Mouse (Mus musculus) brain, embryonic 18.5 days (tissue): ENCODE data around the gene Col17a1.

Source experiments
- DNase-seq: peaks from one replicate; pipeline ENCODE4 v3.0.0-alpha.2; 2012; ENCODE audit warnings: low read depth, low spot score

Gene Col17a1

DNA sequence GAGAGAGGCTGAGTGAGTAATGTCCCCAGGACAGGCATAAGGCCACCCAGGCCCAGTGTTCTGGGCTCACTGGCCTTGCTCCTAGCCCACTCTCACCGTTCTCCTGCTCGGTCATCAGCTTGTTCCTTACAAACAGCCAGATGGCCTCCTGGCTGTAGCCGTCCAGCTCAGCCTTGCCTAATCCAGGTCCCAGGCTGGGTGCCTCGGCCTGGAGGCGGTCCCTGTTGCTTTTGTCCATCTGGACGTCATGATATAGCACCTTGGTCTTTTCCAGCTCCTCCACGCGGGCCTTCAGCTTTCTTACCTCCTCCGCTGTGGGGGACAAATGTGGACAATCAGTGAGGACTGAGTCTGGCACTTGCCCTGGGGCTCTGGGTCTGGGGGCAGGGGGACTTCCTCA lies 23.5 kb downstream of the Col17a1 start:
- DNase-seq: no peak

DNA sequence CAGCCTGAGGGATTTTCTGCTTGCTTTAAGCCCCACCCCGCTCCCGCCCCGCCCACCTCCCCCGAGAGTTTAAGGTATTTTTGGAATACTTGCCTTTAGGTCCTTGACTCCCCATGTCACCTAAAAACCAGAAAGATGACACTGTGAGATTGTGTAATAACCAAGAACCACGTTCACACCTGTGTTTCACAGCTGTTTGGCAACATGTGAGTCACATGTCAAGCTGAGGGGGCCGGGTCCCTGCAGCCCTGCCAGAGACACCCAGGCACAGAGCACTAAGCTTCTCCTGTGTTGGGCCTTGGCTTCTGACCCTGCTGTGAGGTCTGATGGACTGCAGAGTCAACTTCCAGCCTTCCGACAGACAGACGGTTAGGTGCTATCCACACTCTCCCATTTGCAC lies 24.3 kb downstream of the Col17a1 start:
- no peak for DNase-seq

DNA sequence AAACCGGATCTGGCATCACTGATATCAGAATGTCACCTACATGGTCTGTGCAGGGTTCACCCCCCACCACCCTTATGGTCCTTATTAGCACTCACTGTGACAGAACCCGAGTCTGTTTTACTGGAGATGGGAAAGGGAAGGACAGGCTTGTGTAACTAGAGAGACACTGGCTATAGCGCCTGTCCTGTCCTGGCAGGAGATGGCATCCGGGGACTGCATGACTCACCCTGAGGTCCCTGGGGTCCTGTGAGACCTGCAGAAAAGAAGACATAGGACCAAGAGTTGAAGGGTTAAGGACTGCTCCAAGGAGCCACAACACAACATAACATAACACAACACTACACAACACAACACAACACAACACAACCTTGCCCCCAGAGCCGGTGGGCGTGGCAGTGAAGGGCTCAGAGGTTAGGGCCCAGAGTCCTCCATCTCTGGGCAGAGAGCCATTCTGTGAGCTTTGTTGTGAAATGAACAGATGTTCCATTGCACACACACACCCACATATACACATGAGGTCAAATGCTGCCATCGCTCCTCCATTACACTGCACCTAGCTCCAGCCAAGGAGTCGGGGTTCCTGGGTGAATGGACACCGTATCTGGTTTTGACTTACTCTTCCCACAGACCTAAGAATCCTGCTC lies 32.0 kb downstream of the Col17a1 start:
- no peak for DNase-seq

- DNase-seq: peak; percentile 24
Measured at GRCm38 (mm10) chr19:47658914-47659535, 32.9 kb downstream of the Col17a1 start.

DNA sequence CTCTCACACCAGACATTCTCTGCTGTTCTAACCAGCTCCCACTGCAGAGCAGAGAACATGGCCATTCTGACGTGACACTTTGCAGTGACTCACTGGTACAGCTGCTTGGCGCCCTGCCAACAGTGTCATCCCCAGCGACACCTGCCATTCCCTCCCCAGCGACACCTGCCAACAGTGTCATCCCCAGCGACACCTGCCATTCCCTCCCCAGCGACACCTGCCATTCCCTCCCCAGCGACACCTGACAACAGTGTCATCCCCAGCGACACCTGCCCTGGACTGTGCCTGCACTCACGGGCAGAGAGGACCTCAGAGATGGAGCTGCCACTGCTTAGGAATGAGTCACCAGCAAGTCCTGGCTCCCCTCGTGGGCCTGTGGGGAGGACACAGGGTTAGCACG lies 37.0 kb downstream of the Col17a1 start:
- no peak for DNase-seq

DNA sequence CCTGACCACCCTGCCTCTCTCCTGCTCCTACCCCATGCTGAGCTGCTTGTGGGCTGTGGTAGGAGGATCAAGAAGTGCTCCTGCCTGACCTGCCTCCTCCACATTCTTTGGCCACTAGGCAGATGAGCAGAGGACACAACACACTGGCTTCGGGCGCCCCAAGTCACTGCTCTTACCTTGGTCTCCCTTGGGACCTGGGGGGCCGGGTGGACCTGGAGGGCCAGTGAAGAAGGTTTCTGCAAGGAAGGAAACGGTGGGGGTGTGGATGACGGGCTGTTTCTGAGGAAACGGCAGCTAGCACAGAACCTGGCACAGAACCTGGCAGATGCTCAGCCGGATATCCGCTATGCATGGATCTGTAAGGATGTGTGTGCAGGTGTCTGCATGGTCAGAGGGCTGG lies 38.7 kb downstream of the Col17a1 start:
- no peak for DNase-seq

DNA sequence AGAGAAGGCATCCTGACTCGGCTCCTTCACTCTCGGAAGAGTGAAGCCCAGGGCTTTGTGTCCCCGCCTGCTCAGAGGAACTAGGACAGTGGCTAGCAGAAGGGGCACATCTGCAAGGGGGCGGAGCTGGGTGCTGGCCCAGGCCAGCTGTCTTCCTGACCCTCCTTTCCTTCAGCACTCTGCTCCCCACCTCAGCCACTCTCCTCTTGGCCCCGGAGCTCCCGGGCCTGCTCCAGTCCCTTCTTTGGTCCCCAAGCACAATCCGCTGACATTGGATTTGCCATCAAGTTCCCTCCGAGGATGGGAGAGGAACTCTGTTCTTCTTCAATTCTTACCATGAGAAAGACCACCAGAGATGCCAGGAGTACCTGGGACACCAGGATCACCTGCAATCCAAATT lies 39.6 kb downstream of the Col17a1 start:
- no peak for DNase-seq

- DNase-seq: no peak
Measured at GRCm38 (mm10) chr19:47651160-47651480, 40.8 kb downstream of the Col17a1 start.

GRCm38 (mm10) chr19:47650366-47651159 lies 41.3 kb downstream of the Col17a1 start:
- DNase-seq: no peak

- DNase-seq: no peak
Measured at GRCm38 (mm10) chr19:47649071-47649470, 42.8 kb downstream of the Col17a1 start.

GRCm38 (mm10) chr19:47646508-47647120 lies 45.3 kb downstream of the Col17a1 start:
- no peak for DNase-seq

DNA sequence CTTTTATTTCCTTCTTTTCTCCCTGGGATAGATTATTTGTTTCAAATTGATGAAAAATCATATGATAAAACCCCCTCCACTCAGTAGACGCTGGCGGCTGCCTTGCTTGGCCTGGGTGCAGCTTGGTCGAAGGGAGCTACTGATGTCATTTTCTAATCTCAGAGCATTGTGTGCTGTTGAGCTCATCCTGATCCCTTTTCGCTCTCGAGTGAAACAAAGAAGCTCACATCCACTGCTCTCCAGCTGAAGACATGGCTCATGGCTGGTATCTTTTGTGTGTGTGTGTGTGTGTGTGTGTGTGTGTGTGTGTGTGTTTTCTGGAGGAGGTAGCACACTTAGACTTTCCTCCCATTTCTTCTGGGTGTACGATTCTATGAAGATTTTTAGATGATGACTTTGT lies 46.3 kb downstream of the Col17a1 start:
- no peak for DNase-seq

DNA sequence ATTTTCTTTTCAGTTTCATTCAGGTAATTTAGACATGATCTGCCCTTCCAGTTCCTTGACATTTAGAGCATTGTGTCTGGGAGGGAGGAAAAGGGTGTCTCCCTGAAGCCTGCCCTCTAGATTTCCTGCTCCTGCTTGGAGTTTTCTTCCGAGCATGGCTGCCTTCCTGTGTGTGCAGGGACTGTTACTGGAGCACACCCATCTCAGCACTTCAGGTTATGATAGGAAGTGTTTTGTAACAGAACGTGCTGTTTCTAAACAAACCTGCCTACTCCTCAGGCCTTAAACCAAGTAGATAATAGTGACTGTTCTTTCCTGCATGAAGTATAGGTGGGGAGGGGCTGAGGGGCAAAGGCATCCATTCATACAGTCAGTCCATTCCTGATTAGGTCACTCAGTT lies 48.0 kb downstream of the Col17a1 start:
- DNase-seq: no peak

GRCm38 (mm10) chr19:47635380-47635779 lies 56.5 kb downstream of the Col17a1 start:
- DNase-seq: no peak

GRCm38 (mm10) chr19:47631799-47632198 lies 60.1 kb downstream of the Col17a1 start:
- DNase-seq: no peak

- DNase-seq: no peak
Measured at GRCm38 (mm10) chr19:47630381-47630780, 61.5 kb downstream of the Col17a1 start.

DNA sequence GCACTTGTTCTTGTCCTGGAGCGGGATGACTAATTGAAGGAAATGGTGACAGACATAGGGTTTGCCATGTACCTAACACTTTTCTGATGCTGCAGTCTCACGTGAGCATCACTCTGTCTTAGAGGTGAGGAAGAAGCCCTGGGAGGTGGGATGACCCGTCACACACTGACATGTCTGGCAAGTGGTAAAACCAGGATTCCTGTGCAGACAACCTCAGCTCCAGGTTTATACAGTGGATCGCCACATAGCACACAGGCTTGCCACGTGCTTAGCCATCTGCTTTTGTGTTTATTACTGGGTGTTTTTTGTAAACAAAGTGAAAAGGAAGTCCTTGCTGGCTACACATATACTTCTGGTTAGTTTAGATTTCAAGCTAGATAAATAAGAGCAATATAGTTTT lies 62.8 kb downstream of the Col17a1 start:
- DNase-seq: no peak

- DNase-seq: no peak
Measured at GRCm38 (mm10) chr19:47627450-47627849, 64.4 kb downstream of the Col17a1 start.

DNA sequence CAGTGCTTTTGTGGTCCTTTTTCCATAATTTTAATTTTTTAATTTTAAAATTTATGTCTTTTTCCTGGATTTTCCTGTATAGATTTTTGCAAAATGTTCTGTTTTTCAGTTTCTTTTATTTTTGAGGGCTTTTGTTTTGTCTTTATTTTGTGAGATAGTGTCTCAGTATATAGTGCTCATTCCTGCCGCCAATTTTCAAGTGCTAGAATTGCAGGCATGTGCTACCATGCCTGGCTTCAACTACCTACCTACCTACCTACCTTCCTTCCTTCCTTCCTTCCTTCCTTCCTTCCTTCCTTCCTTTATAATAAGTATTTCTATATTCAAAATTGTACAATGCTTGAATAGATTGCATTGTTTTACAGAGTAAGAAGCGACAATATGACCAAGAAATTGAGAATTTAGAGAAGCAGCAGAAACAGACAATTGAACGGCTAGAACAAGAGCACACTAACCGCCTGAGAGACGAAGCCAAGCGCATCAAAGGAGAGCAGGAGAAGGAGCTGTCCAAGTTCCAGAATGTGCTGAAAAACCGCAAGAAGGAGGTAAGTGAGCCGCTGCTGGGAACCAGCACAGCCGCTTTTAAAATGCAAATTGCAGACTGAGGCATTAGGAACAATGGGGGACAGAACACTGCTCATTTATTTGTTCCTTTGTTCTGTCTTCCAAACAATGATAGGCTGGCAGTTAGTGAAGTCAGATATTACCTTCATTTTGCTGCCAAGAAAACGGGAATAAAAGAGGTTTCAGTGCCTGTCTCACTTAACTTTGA lies 66.8 kb downstream of the Col17a1 start:
- DNase-seq: peak; percentile 26

- no peak for DNase-seq
Measured at GRCm38 (mm10) chr19:47621478-47621877, 70.4 kb downstream of the Col17a1 start.

DNA sequence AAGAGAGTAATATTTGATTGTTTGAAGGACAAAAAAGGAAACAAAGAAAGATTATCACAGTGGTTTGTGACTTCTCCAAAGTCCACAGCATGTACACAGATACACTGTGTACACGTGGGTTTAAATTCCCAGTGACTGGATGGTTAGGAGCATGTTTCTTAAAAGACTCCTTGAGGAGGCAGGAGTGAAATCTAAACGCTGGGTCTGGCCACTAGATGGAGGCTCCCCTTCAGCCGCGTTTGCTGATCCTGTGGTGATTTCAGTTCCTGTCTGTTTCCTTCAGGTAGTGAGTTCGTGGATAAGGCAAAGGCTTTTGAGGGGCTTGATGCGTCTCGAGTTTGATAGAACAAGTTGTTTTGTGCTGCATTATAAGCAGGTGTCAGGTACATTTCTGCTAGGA lies 78.5 kb downstream of the Col17a1 start:
- no peak for DNase-seq

- no peak for DNase-seq
Measured at GRCm38 (mm10) chr19:47608513-47608912, 83.4 kb downstream of the Col17a1 start.
